Mouse (Mus musculus): Measurements from ENCODE around the gene Grid1.

DNA sequence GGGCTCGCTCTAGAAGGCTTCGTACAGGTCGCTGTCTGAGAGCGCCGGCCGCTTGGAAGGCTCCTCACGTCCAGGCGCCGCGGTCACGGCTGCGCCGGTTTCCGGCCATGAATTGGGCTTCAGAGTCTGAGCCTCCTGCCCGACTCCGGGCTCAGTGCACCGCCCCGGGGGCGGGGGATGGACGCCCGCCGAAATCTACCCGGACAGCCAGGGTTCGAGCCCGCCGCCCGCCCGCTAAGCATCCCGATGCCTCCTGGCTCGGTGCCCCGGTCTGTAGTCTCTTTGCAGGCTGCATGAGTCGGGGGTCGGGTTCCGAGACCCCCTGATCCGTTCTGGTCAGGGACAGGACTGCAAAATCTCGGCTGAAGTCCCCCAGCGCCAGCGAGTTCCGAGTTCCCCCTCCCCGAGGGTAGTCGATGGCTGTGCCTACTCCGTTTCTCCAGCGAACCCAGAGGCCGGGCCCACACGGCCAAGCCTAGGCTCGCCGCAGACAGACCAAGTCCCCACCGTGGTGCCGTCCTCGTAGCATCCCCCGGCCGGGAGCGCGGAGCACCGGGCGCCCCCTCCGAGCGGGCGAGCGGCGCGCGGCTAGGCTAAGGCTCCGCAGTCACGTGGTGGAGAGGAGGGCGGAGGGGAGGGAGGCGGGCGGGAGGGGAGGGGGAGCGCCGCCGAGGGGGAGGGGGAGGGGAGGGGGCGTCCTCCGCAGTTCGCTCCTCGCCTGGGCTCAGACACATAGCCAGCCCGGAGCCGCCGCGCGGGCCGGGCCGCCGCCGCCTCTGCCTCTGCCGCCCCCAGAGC is 588 bp upstream of the Grid1 start:
- TF ChIP-seq CTCF (IDR thresholded peaks at IDR 0.05) (no peak), EP300 (IDR thresholded peaks at IDR 0.05) (no peak)

Measured in lung, postnatal 0 days (tissue).